Mouse (Mus musculus) hindbrain, embryonic 11.5 days (tissue): Measurements from ENCODE around the gene Ogfod3. TPM values are rescaled to one million over a fixed set of nuclear protein-coding genes. Genes with fewer than 3 reads are reported as not detected.
A peak's percentile ranks its signal among the peaks of the same experiment; 100 is the strongest.

Source experiments
- ATAC-seq: fragments of 200-750 bp; cut with Nextera tagmentation; 2 replicates; pipeline ENCODE4 v1.8.0; 2017; ENCODE audit warnings: mild to moderate bottlenecking, moderate TSS enrichment, moderate library complexity; ENCODE audit not compliant: low FRiP score
- DNase-seq: peaks from one replicate; pipeline ENCODE4 v3.0.0-alpha.2; 2015; ENCODE audit warnings: low spot score
- H3K27ac ChIP-seq: fragments of 300-500 bp; sonication (generic); 2 replicates; pipeline ENCODE4 v1.5.1; 2014; ENCODE audit warnings: mild to moderate bottlenecking, low read depth, low read length
- H3K27me3 ChIP-seq: fragments of 300-500 bp; sonication (generic); 2 replicates; pipeline ENCODE4 v1.6.1; 2014; ENCODE audit warnings: mild to moderate bottlenecking, low read length, moderate library complexity, mixed read lengths; ENCODE audit not compliant: control insufficient read depth, insufficient read depth
- H3K36me3 ChIP-seq: fragments of 300-500 bp; sonication (generic); 2 replicates; pipeline ENCODE4 v1.6.1; 2014; ENCODE audit warnings: mild to moderate bottlenecking, low read length, moderate library complexity, mixed read lengths; ENCODE audit not compliant: control insufficient read depth, insufficient read depth
- H3K4me1 ChIP-seq: fragments of 300-500 bp; sonication (generic); replicated peaks from 2 replicates; pipeline ENCODE4 v1.6.1; 2014; ENCODE audit warnings: low read length, mixed read lengths; ENCODE audit not compliant: control insufficient read depth, insufficient read depth
- H3K4me2 ChIP-seq: fragments of 300-500 bp; sonication (generic); replicated peaks from 2 replicates; pipeline ENCODE4 v1.6.1; 2014; ENCODE audit warnings: mild to moderate bottlenecking, low read depth, low read length
- H3K4me3 ChIP-seq: fragments of 300-500 bp; sonication (generic); 2 replicates; pipeline ENCODE4 v1.5.1; 2014; ENCODE audit warnings: low read depth, low read length
- H3K9ac ChIP-seq: fragments of 300-500 bp; sonication (generic); 2 replicates; pipeline ENCODE4 v1.6.1; 2014; ENCODE audit warnings: low read depth, low read length
- H3K9me3 ChIP-seq: fragments of 300-500 bp; sonication (generic); 2 replicates; pipeline ENCODE4 v1.6.1; 2016; ENCODE audit warnings: low read length; ENCODE audit not compliant: control insufficient read depth
- WGBS: fragments of 180-500 bp; shearing (Covaris S2); extraction: QIAGEN DNeasy Blood & Tissue Kit; methylation state at CpG from one replicate; pipeline ENCODE4 v1.1.7; 2014; 5-methylcytosine and 5-hydroxymethylcytosine counted together
- polyA plus RNA-seq: library from polyadenylated mRNA; unstranded; fragments of >200 nt; fragmentation: Nextera tagmentation; extraction: Ambion mirVana; gene quantifications from 2 replicates; pipeline ENCODE4 v1.2.1, GENCODE M21; 2014

Ogfod3 gene
- polyA plus RNA-seq, 1 experiment from 2014 or later: 17.0 TPM

DNA sequence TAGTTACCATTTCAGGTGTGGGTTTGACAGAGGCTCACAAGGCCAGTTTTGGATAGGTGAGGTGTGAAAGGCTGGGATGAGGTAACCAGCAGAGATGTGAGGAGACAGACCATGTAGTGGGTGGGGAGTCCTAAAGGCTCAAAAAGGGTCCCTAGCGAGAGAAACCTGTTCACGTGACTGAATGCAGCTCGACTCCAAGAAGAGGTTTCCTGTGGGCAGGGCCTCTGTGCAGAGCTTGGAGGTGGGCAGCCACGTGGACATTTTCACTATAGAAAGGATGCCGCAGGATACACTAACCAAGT is 701 bp downstream of the Ogfod3 start:
- H3K27me3 ChIP-seq: no peaks in the 10 kb centered on the region
- H3K9me3 ChIP-seq: no peaks in the 10 kb centered on the region
- ATAC-seq (no peak), DNase-seq (no peak)
- WGBS: 0% methylated on average over 5 of the region's 5 CpGs
- no peaks in the 10 kb centered on the region for H3K36me3 ChIP-seq
- peak overlapping the region; percentile 79 for H3K4me3 ChIP-seq
- H3K9ac ChIP-seq: peak overlapping the region; percentile 83
- H3K4me1 ChIP-seq: peaks cover 5% of the 10 kb centered on the region; the same call in 1 of the 2 replicates
- H3K27ac ChIP-seq: no peak overlapping the region
- peak overlapping the region; percentile 80 for H3K4me2 ChIP-seq

GRCm38 (mm10) chr11:121201436-121202198 is 2.9 kb downstream of the Ogfod3 start:
- Histone ChIP-seq H3K9me3 (no peaks in the 10 kb centered on the region), H3K4me3 (no peak overlapping the region), H3K4me2 (no peak overlapping the region), H3K36me3 (no peaks in the 10 kb centered on the region), H3K27me3 (no peaks in the 10 kb centered on the region), H3K4me1 (peaks cover 5% of the 10 kb centered on the region; the same call in 1 of the 2 replicates), H3K9ac (no peak overlapping the region), H3K27ac (no peak overlapping the region)
- ATAC-seq: no peak
- WGBS: 72% methylated on average over 11 of the region's 11 CpGs
- peak; percentile 53 for DNase-seq

GRCm38 (mm10) chr11:121200781-121201180 is 3.7 kb downstream of the Ogfod3 start:
- Histone ChIP-seq H3K4me3 (no peak overlapping the region), H3K9ac (no peak overlapping the region), H3K4me2 (no peak overlapping the region), H3K9me3 (no peaks in the 10 kb centered on the region), H3K4me1 (peaks cover 5% of the 10 kb centered on the region; the same call in 1 of the 2 replicates), H3K27ac (no peak overlapping the region), H3K27me3 (no peaks in the 10 kb centered on the region), H3K36me3 (no peaks in the 10 kb centered on the region)
- DNase-seq (no peak), ATAC-seq (no peak)
- 87% methylated on average over 6 of the region's 6 CpGs for WGBS

DNA sequence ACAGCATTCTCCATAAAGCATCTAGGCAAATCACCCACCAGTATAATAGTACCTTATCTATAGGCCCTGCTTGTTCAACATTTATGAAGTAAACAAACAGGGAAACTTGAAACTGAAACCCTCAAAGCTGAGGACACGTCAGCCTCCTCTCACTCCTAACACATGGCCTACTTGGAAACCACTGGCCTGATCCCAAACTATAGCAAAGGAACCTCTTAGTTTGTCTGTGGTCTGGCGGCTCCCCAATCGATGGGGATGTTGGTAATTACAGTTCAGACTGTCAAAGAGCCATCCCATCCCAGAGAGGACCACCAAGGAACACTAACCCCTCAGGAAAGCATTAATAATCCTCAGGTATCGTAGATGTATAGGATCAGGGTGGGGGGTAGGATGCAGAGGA is 4.7 kb downstream of the Ogfod3 start:
- H3K4me2 ChIP-seq: no peak overlapping the region

DNA sequence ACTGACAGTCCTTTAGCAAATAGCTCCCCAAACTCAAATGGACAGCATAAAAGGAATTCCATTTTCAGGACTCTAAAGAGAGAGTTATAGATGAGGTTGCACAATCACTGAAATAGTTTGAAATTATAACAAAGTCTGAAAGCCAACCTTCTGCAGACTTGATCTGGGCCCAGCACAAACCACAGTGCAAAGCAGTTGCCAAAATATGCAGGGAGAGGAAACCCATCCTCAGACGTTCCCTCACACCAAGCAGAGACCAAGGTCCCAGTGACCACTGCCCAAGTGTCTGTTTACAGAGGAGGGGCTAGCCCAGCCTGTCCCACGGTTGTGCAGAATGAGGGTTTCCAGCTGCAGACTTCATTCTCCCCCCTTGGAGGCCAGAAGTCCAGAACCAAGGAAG is 5.9 kb downstream of the Ogfod3 start:
- Histone ChIP-seq H3K36me3 (no peaks in the 10 kb centered on the region), H3K4me2 (no peak overlapping the region), H3K4me1 (peaks cover 1% of the 10 kb centered on the region; the same call in 1 of the 2 replicates), H3K9me3 (no peaks in the 10 kb centered on the region), H3K27ac (no peak overlapping the region), H3K27me3 (no peaks in the 10 kb centered on the region), H3K4me3 (no peak overlapping the region), H3K9ac (no peak overlapping the region)
- 56% methylated on average over 2 of the region's 2 CpGs for WGBS
- no peak for DNase-seq
- ATAC-seq: no peak

More for the DNA sequence above, 4.7 kb downstream of the Ogfod3 start:
- H3K4me1 ChIP-seq: peaks cover 5% of the 10 kb centered on the region; the same call in 1 of the 2 replicates
- no peak overlapping the region for H3K4me3 ChIP-seq
- no peak for ATAC-seq
- WGBS: 84% methylated on average over 4 of the region's 4 CpGs
- H3K27me3 ChIP-seq: no peaks in the 10 kb centered on the region
- DNase-seq: no peak
- H3K36me3 ChIP-seq: no peaks in the 10 kb centered on the region
- no peaks in the 10 kb centered on the region for H3K9me3 ChIP-seq
- no peak overlapping the region for H3K9ac ChIP-seq
- no peak overlapping the region for H3K27ac ChIP-seq

GRCm38 (mm10) chr11:121193415-121193814 is 11.1 kb downstream of the Ogfod3 start:
- ATAC-seq: no peak
- H3K27ac ChIP-seq: no peak overlapping the region

GRCm38 (mm10) chr11:121192742-121193141 is 11.8 kb downstream of the Ogfod3 start:
- H3K36me3 ChIP-seq: no peaks in the 10 kb centered on the region
- no peaks in the 10 kb centered on the region for H3K27me3 ChIP-seq
- no peaks in the 10 kb centered on the region for H3K9me3 ChIP-seq
- H3K4me2 ChIP-seq: no peak overlapping the region
- 68% methylated on average over 2 of the region's 2 CpGs for WGBS
- DNase-seq: no peak
- H3K9ac ChIP-seq: no peak overlapping the region
- H3K27ac ChIP-seq: no peak overlapping the region
- no peak overlapping the region for H3K4me3 ChIP-seq
- no peaks in the 10 kb centered on the region for H3K4me1 ChIP-seq
- no peak for ATAC-seq

More at GRCm38 (mm10) chr11:121193415-121193814, 11.1 kb downstream of the Ogfod3 start:
- Histone ChIP-seq H3K9ac (no peak overlapping the region), H3K4me1 (no peaks in the 10 kb centered on the region), H3K4me3 (no peak overlapping the region), H3K9me3 (no peaks in the 10 kb centered on the region), H3K36me3 (no peaks in the 10 kb centered on the region), H3K4me2 (no peak overlapping the region), H3K27me3 (no peaks in the 10 kb centered on the region)
- no peak for DNase-seq
- WGBS: 82% methylated on average over 3 of the region's 3 CpGs

GRCm38 (mm10) chr11:121189681-121190080 is 14.8 kb downstream of the Ogfod3 start:
- H3K9ac ChIP-seq: no peak overlapping the region
- WGBS: 88% methylated on average over 3 of the region's 3 CpGs
- ATAC-seq: no peak

More at GRCm38 (mm10) chr11:121189681-121190080, 14.8 kb downstream of the Ogfod3 start:
- no peak for DNase-seq
- Histone ChIP-seq H3K27me3 (no peaks in the 10 kb centered on the region), H3K4me1 (no peaks in the 10 kb centered on the region), H3K9me3 (no peaks in the 10 kb centered on the region), H3K36me3 (no peaks in the 10 kb centered on the region), H3K4me2 (no peak overlapping the region), H3K27ac (no peak overlapping the region), H3K4me3 (no peak overlapping the region)
